Mouse (Mus musculus): Measurements from ENCODE around the gene Cfdp1. TPM values are rescaled to one million over a fixed set of nuclear protein-coding genes. Genes with fewer than 3 reads are reported as not detected.

Gene Cfdp1
- 171 and 215 TPM in 2 replicates for polyA plus RNA-seq (2016; fragmentation: Nextera tagmentation; extraction: Ambion mirVana)

- peak within 1 kb of the TSS; percentile 86 for H3K27ac ChIP-seq
- H3K4me1 ChIP-seq (replicated peaks), result peaks cover 9% of the 10 kb centered on the region
- no peaks in the 10 kb centered on the region for H3K9me3 ChIP-seq
- DNase-seq (ENCODE audit: low spot score), result peak; percentile 97
- H3K36me3 ChIP-seq, result 0 out of 2 replicates have a peak, but pooled peaks cover 7% of the 10 kb centered on the region
- peak within 1 kb of the TSS; percentile 97 for H3K4me3 ChIP-seq
- H3K27me3 ChIP-seq (ENCODE audit: insufficient read depth, poor library complexity, severe bottlenecking), result no peaks in the 10 kb centered on the region
- WGBS, result under 1% methylated on average over 53 of the region's 53 CpGs
Measured at GRCm38 (mm10) chr8:111853861-111854501, at the start of gene Cfdp1. Gene Cfdp1, minus strand, starts transcription at chr8:111854291.

GRCm38 (mm10) chr8:111902080-111902479 is 48.0 kb upstream of the Cfdp1 start:
- no peaks in the 10 kb centered on the region for H3K9me3 ChIP-seq
- no peak overlapping the region for H3K27ac ChIP-seq
- no peak overlapping the region for H3K4me3 ChIP-seq
- peaks cover 9% of the 10 kb centered on the region for H3K4me1 ChIP-seq (replicated peaks)
- no peaks in the 10 kb centered on the region for H3K36me3 ChIP-seq
- peak; percentile 30 for DNase-seq (ENCODE audit: low spot score)
- WGBS, result 34% methylated on average over 5 of the region's 5 CpGs
- no peaks in the 10 kb centered on the region for H3K27me3 ChIP-seq (ENCODE audit: insufficient read depth, poor library complexity, severe bottlenecking)

DNA sequence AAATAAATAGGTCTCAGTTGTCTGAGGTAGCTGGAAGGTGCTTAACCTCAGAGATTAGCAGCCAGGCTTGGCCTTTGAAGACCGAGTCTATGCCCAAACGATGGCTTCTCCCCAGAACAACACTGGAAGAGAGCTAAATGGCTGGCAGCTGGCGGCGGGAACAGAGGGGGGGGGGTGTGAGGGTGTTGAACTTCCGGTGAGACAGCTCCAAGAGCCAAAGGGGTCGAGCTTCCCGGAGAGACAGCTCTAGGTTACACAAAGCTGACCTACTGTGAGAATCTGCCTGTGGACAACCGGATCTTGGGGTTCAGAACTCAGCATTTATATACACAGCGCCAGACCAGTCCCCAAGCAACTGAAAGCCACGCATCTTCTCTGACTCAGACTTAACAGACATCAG is 44.5 kb upstream of the Cfdp1 start:
- H3K27me3 ChIP-seq (ENCODE audit: insufficient read depth, poor library complexity, severe bottlenecking), result no peaks in the 10 kb centered on the region
- no peak overlapping the region for H3K27ac ChIP-seq
- WGBS, result 44% methylated on average over 10 of the region's 10 CpGs
- H3K4me3 ChIP-seq, result no peak overlapping the region
- DNase-seq (ENCODE audit: low spot score), result no peak
- peaks cover 9% of the 10 kb centered on the region for H3K4me1 ChIP-seq (replicated peaks)
- H3K36me3 ChIP-seq, result no peaks in the 10 kb centered on the region
- no peaks in the 10 kb centered on the region for H3K9me3 ChIP-seq

DNA sequence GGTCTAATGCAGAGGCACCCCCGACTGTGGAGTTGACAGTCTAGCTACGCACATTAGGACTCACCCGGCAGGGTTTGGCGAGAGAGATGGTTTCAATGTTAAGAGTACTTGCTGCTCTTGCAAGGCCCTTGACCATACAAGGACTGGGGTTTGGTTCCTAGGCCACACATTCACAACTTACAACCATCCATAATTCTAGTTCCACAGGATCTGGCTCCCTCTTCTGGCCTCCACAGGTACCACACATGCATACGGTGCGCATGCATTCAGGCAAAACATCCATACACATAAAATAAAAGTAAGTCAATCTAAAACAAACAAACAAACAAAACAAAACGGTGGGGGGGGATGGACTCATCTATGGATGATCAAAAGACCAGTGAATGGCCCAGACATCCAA is 40.9 kb upstream of the Cfdp1 start:
- Histone ChIP-seq H3K27me3 (ENCODE audit: insufficient read depth, poor library complexity, severe bottlenecking) (peaks cover 27% of the 10 kb centered on the region), H3K9me3 (no peaks in the 10 kb centered on the region), H3K4me3 (no peak overlapping the region), H3K4me1 (replicated peaks) (peaks cover 12% of the 10 kb centered on the region), H3K36me3 (no peaks in the 10 kb centered on the region), H3K27ac (no peak overlapping the region)
- no peak for DNase-seq (ENCODE audit: low spot score)
- 86% methylated on average over 7 of the region's 7 CpGs for WGBS

DNA sequence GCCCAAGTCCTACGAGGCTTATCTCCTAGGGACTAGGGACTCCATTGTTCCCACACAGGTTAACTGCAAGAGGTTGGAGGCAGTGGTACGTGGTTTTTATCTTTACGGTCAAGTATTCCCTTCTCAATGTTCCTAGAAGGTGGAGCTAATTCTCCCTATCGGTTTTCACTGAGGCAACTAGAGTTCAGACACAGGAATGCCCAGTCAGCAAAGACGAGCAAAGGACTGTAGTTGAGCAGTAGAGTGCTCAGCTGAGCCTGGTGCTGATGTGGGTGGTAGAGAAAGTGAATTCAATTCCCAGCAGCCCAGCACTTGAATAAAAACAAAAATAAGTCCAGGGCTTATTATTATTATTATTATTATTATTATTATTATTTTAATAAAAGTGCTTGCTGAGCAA is 38.5 kb upstream of the Cfdp1 start:
- H3K4me3 ChIP-seq, result no peak overlapping the region
- no peak for DNase-seq (ENCODE audit: low spot score)
- H3K27me3 ChIP-seq (ENCODE audit: insufficient read depth, poor library complexity, severe bottlenecking), result peaks cover 49% of the 10 kb centered on the region
- H3K36me3 ChIP-seq, result no peaks in the 10 kb centered on the region
- 71% methylated on average over 5 of the region's 5 CpGs for WGBS
- peaks cover 16% of the 10 kb centered on the region for H3K4me1 ChIP-seq (replicated peaks)
- no peak overlapping the region for H3K27ac ChIP-seq
- H3K9me3 ChIP-seq, result no peaks in the 10 kb centered on the region

DNA sequence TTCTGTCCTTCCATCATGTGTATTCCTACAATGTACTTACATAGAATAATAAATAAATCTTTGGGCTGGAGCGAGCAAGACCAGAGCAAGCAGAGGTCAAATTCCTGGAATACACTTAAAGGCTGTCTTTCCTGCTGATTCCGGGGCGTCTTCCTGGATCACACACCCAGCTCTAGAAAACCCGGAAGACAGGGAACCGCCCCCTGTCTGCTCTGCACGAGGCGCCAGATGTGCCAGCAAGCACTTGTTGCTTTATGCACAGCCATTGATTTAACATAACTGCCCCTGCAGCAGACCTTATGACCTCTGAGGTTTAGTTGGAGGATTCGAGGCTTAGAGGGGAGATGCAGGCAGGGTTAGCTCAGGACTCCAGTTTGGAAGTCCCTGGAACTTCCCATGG is 37.9 kb upstream of the Cfdp1 start:
- peaks cover 53% of the 10 kb centered on the region for H3K27me3 ChIP-seq (ENCODE audit: insufficient read depth, poor library complexity, severe bottlenecking)

GRCm38 (mm10) chr8:111890911-111891303 is 36.8 kb upstream of the Cfdp1 start:
- Histone ChIP-seq H3K4me3 (no peak overlapping the region), H3K4me1 (replicated peaks) (peaks cover 16% of the 10 kb centered on the region), H3K27ac (no peak overlapping the region), H3K9me3 (no peaks in the 10 kb centered on the region), H3K27me3 (ENCODE audit: insufficient read depth, poor library complexity, severe bottlenecking) (peaks cover 58% of the 10 kb centered on the region), H3K36me3 (no peaks in the 10 kb centered on the region)
- WGBS, result 62% methylated on average over 6 of the region's 6 CpGs
- DNase-seq (ENCODE audit: low spot score), result no peak

More for the DNA sequence above, 37.9 kb upstream of the Cfdp1 start:
- 30% methylated on average over 8 of the region's 8 CpGs for WGBS
- Histone ChIP-seq H3K36me3 (no peaks in the 10 kb centered on the region), H3K4me1 (replicated peaks) (peaks cover 16% of the 10 kb centered on the region), H3K27ac (no peak overlapping the region), H3K4me3 (no peak overlapping the region), H3K9me3 (no peaks in the 10 kb centered on the region)
- no peak for DNase-seq (ENCODE audit: low spot score)

GRCm38 (mm10) chr8:111889931-111890910 is 36.1 kb upstream of the Cfdp1 start:
- DNase-seq (ENCODE audit: low spot score), result no peak
- Histone ChIP-seq H3K4me1 (replicated peaks) (peaks cover 16% of the 10 kb centered on the region), H3K36me3 (no peaks in the 10 kb centered on the region), H3K27ac (no peak overlapping the region), H3K27me3 (ENCODE audit: insufficient read depth, poor library complexity, severe bottlenecking) (peaks cover 58% of the 10 kb centered on the region), H3K9me3 (no peaks in the 10 kb centered on the region), H3K4me3 (peak overlapping the region; percentile 44)
- WGBS, result 12% methylated on average over 86 of the region's 86 CpGs

- no peaks in the 10 kb centered on the region for H3K36me3 ChIP-seq
- peaks cover 58% of the 10 kb centered on the region for H3K27me3 ChIP-seq (ENCODE audit: insufficient read depth, poor library complexity, severe bottlenecking)
- no peak for DNase-seq (ENCODE audit: low spot score)
- H3K4me3 ChIP-seq, result no peak overlapping the region
- H3K27ac ChIP-seq, result no peak overlapping the region
- H3K4me1 ChIP-seq (replicated peaks), result peaks cover 16% of the 10 kb centered on the region
- no peaks in the 10 kb centered on the region for H3K9me3 ChIP-seq
- WGBS, result 64% methylated on average over 7 of the region's 7 CpGs
Measured at GRCm38 (mm10) chr8:111888091-111888650, 34.1 kb upstream of the Cfdp1 start.

GRCm38 (mm10) chr8:111887479-111887878 is 33.4 kb upstream of the Cfdp1 start:
- peaks cover 16% of the 10 kb centered on the region for H3K4me1 ChIP-seq (replicated peaks)
- H3K27ac ChIP-seq, result no peak overlapping the region
- H3K9me3 ChIP-seq, result no peaks in the 10 kb centered on the region
- H3K4me3 ChIP-seq, result no peak overlapping the region
- DNase-seq (ENCODE audit: low spot score), result no peak
- H3K27me3 ChIP-seq (ENCODE audit: insufficient read depth, poor library complexity, severe bottlenecking), result peaks cover 57% of the 10 kb centered on the region
- H3K36me3 ChIP-seq, result no peaks in the 10 kb centered on the region
- WGBS, result 83% methylated on average over 1 of the region's 1 CpGs

DNA sequence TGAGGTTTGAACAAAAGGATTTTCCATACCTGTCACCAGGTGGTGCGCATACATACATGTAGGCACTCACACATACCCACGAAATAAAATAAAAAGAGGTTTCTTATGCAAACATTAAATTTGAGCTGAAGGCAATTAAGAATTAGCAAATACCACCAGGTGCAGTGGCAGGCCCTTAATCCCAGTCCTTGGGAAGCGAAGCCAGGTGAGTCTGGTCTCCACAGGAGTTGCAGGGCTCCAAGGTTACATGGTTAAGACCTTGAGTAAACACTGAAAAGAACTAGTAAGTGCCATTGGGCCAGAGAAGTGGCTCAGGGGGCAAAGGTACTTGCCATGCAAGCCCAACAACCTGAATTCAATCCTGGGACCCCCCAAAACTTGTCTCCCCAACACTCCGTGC is 29.5 kb upstream of the Cfdp1 start:
- Histone ChIP-seq H3K4me3 (no peak overlapping the region), H3K36me3 (no peaks in the 10 kb centered on the region), H3K27ac (no peak overlapping the region), H3K4me1 (replicated peaks) (no peaks in the 10 kb centered on the region), H3K9me3 (no peaks in the 10 kb centered on the region), H3K27me3 (ENCODE audit: insufficient read depth, poor library complexity, severe bottlenecking) (peaks cover 20% of the 10 kb centered on the region)
- WGBS, result 87% methylated on average over 4 of the region's 4 CpGs
- no peak for DNase-seq (ENCODE audit: low spot score)

- Histone ChIP-seq H3K9me3 (no peaks in the 10 kb centered on the region), H3K27me3 (ENCODE audit: insufficient read depth, poor library complexity, severe bottlenecking) (peaks cover 1% of the 10 kb centered on the region; the same call in 1 of the 2 replicates), H3K4me3 (no peak overlapping the region), H3K4me1 (replicated peaks) (no peaks in the 10 kb centered on the region), H3K27ac (no peak overlapping the region), H3K36me3 (no peaks in the 10 kb centered on the region)
- peak; percentile 58 for DNase-seq (ENCODE audit: low spot score)
- WGBS, result 5% methylated on average over 2 of the region's 2 CpGs
Measured at GRCm38 (mm10) chr8:111881591-111881990, 27.5 kb upstream of the Cfdp1 start.

DNA sequence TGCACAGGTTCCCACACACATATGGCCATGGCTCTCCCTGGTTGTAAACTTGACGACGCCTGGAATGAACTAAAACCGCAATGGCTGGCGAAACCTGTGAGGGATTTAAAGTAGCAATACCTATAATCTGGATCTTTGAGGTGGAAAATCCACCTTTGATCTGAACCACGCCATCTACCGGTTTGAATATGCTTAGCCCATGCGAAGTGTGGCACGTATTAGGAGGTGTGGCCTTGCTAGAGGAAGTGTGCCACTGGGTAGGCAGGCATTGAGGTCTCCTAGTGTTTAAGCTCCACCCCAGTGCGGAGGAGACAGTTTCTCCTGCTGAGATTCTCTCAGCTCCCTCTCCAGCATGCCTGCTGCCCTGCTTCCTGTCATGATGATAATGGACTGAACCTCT is 23.6 kb upstream of the Cfdp1 start:
- WGBS, result 66% methylated on average over 9 of the region's 9 CpGs
- DNase-seq (ENCODE audit: low spot score), result no peak
- Histone ChIP-seq H3K36me3 (no peaks in the 10 kb centered on the region), H3K9me3 (no peaks in the 10 kb centered on the region), H3K4me1 (replicated peaks) (peaks cover 11% of the 10 kb centered on the region), H3K27ac (no peak overlapping the region), H3K4me3 (no peak overlapping the region), H3K27me3 (ENCODE audit: insufficient read depth, poor library complexity, severe bottlenecking) (no peaks in the 10 kb centered on the region)
